Mouse (Mus musculus) thymus, postnatal 14 days (tissue): ENCODE data around the gene Lrig3.

Experiments used
- DNase-seq: peaks from one replicate; pipeline ENCODE4 v3.0.0; 2021

Lrig3 gene

DNA sequence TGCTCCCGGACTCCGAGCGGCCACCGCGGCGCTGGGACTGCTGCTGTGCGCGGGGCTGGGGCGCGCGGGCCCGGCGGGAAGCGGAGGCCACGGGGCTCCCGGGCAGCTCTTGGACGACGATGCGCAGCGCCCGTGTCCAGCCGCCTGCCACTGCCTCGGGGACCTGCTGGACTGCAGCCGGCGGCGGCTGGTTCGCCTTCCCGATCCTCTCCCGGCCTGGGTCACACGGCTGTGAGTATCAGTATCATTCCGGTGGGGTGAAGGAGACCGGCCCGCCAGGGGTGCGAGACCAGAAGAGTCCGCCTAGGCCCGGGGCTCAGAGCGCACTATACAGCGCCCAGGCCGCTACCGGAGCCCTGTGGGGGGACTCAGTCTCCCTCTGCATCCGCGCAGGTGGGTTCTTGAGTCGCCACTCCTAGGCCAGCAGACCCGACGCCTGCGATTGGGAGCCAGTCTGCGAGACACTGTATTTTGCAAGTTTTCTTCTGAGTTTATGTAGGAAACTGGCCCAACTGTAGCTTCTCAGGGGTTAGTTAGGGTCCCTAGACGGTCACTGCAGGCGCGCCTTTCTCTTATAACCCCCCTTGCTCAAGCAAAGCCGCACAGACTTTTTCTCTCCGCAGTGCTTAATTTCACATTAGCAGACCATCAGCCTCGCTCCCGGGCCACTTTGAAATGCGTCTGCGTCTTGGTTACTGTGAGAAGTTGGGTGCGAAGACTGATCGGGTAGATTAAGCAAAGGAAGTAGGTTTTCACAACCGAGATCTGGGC lies 698 bp downstream of the Lrig3 start:
- DNase-seq, result peak; percentile 3

DNA sequence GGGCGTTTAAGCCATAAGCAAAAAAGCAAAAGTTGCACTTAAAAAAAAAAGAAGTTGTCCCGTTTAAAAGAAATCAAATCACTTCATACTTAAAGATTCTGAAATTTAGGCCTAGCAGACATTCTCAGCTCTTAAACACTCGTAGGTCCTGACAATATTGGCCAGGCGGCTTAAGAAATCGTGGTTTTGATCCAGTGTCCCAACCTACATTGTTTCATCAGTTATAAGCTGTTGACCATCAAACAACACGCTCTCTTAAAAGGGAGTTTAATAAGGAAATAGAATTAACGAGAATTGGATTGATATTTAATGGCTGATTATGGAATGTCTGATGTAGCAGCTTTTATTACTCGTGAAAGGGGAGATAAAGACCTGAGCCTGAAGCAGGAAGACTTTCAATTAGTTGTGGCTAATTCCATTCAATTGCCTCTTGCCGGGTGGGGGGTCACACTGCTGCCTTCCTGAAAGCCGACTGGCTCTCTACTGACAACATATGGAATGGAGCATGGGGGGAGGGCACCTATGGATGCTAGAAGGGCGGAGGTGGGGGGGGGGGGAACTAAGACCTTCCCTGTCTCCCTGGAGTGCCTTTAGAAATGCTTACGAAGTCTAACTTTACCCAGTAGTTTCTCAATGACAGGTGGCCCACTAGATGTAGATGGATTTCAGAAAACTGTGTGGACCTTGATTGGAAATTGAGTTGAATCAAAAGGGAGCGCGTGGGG lies 1.6 kb downstream of the Lrig3 start:
- DNase-seq, result no peak

DNA sequence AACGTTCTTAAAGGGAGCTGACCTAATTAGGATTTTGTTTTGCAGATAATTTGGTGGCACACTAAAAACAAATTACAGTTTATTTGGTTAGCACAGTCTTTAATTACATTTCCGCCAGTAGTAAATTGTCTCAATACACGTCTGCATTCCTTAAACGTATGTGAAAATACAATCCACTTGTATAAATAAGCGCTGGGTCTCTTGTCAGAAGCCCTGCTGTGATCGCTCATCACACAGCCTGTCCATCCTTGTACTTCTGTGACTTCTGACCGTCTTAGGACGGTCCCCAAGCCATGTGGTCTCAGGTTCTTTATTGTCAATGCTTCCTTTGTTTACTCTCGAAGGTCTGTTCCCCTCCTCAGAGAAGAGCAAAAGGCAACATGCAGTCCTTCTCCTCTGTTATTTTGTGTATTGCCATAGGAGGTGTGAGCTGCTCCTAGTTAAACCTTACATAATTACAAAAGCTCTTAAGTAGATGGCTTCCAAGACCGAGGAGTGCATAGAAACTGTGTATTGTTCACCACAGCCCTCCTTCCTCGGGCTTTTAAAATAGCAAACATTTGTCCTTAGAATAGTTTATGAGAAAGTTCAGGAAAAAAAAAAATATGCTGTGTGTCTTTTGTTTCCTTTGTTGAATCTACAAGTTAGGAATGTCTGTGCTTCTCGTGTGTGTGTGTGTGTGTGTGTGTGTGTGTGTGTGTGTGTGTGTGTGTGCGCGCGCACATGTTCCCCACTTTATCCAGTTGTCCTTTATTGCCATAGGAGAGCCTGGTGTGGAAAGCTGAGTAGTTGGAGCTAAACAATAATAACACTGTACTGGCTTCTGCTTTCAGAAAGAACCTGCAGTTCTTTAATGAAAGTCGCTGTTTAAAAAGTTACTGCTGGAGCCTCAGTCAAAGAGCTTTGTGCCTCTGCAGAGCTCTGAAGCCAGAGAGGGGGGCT lies 2.5 kb downstream of the Lrig3 start:
- DNase-seq, result no peak

DNA sequence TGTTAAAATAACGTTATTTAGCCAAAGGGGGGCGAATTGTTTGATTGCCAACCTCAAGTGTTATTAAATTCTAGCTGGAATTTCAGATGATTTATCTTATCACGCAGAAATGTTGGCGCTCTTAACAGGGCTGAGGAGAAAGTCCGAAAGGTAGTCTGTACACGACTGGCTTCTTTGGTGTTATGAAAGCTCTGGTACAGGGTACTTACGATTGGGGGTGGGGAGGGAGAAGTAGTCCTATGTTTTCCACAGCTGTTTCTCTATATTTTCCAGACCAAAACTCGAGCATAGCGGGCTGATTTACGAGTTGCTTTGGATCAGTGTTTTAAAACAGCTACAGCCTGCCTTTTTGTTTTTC lies 3.1 kb downstream of the Lrig3 start:
- no peak for DNase-seq

DNA sequence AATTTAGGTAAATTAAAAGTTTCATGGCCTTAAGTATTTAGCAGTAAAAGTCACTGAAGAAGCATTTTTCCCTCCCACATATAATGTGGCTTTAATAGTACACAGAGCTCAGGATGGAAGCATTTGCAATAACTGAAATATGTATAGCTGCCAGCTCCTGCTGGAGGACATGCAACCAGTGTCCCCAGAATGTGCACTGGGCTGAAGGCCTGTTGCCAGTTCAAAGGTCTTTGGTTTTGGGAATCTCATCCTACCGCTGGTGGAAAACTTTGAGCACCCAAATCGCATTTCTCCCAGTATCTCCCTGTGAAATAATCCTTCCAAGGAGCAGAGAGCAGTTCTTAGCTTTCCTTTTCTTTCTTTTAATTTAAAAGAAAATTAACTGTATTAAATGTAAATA lies 4.1 kb downstream of the Lrig3 start:
- DNase-seq, result no peak

DNA sequence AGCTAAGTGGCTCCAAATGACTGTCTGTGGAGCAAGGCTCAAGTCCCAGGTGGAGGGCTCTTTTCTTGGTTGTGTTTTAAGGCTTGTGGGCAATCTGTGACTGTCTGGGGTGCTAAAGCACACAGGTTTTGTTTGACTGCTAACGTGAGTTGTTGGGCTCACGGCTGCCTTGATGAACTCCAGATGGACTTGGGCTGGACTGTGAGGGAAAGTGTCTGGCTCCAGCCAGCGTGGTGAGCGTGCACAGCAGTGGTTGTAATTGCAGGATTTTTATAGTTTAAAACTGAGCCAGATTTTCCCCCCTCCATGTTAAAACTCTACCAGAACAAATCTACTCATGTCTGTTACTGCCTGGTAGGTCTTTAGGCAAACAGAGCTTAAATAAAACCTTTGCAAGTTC lies 4.5 kb downstream of the Lrig3 start:
- no peak for DNase-seq

DNA sequence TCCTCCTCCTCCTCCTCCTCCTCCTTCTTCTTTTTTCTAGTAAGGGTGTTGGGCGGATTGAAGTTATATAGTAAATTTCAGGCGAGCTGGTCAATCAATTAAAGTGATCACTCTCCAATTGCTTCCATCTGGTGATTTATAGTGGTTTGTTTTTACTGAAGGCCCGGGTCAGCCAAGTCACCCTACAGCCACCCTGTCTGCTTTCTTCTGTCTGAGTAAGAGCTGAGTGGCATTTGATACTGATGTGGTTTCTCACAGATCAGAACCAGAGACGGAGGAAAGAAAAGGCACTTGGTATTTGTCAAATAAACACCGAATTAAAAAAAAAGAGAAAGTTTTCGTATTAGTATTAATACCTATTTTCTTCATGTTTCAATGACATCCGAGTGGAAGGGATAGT lies 7.8 kb downstream of the Lrig3 start:
- no peak for DNase-seq

DNA sequence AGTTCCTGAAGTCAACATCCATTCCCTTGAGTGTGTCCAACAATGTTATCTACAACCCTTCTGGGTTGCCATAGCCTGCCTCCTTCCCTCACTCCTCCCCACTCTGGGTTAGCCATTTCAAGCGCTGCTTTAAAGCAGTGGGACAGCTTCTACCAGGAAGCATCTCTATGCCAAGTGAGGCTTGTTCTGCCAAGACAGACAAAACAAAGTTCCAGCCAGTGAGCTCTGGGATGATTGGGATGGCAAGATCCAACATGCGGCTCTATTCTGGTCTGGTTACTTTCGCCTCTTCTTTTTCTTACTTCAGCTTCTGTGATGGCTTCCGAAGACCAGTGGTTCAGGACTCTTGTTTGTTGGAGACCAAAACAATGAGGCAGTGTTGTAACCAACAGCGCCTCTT lies 16.0 kb downstream of the Lrig3 start:
- DNase-seq, result no peak

DNA sequence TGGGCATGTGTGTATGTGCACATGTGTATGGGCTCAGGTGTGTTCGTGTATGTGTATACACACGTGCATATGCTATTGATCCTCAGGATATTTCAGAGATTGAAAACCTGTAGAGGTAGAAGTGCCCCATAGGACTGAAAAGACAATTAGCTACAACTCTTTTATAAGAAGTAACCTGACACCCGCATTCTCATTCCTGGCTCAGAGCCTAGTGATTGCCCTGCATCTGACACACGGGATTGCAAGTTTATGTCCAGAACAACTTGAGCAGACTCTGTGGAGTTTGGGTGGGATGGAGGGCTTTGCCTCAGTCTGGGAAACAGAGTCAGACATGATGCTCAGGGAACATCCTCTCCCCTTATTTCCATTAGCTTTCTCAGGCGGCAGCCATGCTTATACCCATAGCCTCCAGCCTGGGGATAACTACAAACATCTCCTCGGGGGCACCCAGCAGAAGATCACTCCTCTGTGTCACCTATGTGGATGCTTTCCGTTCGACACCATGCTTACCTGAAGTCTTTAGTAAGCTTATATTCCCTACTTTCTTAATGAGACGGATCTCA lies 18.6 kb downstream of the Lrig3 start:
- DNase-seq, result no peak

DNA sequence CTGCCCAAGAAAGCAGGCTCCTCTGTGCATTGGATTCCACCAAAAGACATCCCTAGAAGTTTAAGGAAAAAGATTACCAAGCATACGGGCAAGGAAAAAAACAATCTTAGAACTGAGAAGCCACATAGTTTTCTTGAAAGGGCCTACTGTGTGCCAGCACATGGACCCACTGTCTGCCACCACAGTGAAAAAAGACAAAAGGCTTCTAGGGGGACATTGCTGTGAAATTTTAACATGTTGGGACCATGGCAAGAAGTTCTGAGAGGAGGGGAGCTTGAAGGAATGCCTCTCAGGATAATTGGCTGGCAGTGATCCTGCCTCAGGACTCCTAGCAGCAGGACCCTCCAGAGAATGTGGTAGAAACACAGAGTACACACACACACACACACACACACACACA lies 19.8 kb downstream of the Lrig3 start:
- DNase-seq, result no peak

DNA sequence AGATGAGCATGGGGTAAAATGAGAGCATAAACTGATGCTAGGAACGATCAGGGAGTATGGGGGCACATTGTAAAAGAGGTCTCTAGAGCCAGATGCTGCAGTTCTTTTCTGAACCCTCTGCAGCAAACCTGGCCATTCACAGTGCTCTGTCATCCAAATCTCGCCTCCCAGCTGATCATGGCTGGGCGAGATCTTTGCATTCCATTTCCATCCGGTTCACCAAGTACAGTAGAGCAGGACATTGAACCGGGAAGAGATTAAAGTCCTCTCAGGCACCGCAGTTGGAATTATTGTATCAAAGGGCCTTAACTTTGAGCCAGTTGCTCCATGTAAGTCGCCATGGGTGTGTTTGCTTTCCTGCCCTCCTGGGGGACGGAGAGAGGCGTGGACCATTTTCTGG lies 20.5 kb downstream of the Lrig3 start:
- no peak for DNase-seq

DNA sequence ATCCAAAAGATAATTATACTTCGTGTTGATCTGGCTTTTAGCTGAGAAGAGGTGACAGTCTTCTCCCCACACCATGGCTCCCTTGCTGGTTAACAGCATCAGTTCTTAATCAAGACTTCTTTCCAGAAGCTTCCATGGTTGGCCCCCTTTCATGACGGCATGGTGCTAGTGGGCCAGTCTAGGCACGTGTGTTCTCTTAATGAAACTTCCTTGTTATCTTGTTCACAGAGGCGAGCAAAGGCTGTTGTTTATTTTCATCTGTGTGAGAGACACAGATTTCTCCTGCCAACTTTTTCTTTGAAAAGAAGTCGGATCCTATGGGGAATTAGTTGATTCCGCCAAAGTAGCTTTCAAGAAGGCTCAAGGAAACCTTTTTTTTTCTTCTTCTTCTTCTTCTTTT lies 21.3 kb downstream of the Lrig3 start:
- no peak for DNase-seq

DNA sequence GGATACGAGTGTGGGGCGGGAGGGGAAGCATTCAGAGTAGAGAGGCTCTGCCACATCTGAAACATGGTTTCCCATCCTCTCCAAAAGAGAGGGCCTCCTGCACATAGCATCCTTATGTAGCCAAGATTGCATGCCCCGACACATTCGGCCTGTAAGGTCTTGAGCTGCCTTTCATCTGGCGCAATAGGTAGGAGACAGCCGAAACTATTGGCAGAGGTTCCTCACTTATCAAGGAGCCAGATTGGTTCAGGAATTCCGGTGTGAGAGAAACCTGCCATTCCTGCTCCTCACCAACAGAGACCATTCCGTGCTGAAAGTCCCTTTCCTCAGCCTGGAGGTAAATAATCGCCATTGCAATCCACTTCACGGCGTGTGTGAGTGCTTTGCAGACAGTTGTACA lies 22.1 kb downstream of the Lrig3 start:
- DNase-seq, result no peak

DNA sequence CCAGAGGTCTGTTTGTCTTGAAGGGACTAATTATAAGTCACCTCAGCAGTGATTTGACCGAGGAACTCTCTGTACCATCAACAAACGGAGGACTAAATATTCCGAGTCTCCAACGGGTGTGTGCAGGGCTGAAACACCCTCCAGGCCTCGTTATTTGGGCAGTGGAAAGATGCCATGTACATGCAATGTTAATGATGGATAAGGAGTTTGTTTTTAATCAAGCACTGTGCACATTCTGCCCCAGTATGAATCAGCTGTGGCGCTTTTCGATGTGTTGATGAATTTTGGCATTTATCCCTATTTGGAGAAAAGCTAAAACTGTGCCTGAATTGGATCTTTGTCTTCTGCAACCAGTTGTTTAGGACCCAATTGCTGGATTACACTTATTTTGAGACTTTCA lies 23.9 kb downstream of the Lrig3 start:
- no peak for DNase-seq

DNA sequence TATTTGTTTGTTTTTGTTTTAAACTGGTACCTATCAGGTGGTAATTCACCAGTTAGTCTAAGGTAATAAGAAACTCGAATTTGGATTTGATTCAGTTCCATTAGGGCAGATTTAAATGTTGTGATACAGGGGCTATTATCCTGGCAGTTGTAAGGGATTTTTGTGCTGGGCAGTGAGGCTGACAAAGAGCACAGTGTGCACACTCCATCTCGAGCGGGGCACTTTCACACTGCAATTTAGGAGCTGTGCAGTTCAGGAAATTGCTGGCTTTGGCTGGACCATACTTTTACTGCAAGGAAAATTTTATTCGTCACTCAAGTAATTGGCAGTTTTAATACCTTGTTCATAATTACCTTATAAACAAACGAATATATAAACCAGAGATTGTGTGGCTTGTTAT lies 24.4 kb downstream of the Lrig3 start:
- DNase-seq, result no peak

DNA sequence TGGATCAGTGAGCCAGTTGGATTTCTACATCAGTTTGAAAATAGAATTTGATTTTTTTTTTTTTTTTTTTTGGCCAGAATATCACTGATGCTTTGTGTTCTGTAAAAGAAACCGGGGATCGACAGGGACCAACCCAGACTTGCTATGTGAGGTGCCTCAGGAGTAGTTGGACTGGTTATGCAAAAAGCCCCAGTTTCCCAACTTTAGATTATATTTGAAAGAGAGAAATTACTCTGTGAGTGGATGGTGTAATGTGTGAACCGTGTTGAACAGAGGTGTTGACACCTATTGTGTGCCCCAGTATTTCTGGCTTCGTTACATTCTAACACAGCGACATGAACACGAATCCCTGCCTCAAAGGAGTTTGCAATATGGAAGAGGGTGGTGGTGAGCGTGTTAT lies 25.9 kb downstream of the Lrig3 start:
- DNase-seq, result no peak

DNA sequence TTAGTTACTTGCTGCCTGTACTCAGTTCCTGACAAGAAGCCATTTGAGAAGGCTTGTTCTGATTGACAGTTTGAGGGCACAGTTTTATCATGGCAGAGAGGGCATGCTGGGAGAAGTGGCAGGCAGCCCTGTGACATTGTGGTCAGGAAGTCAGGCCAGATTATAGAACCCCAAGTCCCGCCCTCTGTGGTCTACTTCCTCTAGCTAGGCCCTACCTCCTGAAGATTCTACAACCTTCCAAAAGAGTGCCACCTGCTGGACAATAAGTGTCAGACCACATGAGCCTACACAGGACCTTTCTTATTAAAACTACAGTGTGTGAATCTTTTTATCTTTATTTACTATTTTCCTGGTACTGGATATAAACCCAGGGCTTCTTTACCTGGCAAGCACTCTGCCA lies 28.9 kb downstream of the Lrig3 start:
- peak; percentile 27 for DNase-seq

DNA sequence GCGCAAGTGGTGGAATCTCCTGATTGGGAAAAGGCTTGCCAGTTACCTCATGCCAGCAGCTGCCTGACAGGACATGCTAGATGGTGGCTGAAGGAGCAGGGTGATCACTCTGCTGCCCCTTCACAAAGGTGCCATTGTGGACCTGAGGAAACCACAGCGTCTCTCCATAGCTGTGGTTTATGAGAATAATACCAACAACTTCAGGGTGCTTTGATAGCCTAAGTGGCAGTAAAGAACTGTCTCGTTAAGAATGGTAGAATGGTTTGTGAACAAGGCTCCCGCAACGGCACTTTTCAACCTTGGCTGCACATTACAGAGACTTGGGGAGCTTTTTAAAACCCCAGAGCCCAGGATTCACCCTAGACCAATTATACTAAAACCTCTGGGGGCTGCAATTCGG lies 29.7 kb downstream of the Lrig3 start:
- no peak for DNase-seq

DNA sequence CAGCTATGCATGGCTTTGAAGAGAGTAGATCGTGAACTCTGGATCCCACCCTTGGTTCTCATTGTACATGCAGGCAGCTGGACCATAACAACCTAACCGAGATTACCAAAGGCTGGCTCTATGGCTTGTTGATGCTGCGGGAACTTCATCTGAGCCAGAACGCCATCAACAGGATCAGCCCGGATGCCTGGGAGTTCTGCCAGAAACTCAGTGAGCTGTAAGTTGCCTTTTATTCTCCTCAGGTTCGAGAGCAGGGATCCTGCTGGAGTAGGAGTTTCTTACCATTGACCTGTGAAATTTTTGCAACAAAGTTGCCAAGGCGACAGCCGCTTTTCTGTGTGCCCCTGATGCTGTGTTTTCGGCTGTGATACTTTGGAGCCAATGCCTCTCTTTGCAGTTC lies 31.0 kb downstream of the Lrig3 start:
- no peak for DNase-seq

DNA sequence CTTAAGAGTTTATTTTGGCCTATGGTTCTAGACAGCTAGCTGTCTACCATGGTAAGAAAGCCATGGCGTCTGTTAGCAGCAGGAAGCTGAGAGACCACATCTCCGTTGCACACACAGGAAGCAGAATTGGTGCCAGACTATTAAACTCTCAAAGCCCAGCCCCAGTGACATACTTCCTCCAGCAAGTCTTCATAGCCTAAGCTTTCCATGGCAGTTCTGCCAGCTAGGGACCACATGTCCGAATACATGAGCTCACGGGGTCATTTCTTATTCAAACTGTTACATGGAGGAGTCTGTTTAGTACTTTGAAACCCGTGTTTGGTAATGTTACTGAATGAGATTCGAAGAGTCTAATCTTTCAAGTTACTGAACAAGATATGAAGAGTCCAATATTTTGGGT lies 33.6 kb downstream of the Lrig3 start:
- no peak for DNase-seq

DNA sequence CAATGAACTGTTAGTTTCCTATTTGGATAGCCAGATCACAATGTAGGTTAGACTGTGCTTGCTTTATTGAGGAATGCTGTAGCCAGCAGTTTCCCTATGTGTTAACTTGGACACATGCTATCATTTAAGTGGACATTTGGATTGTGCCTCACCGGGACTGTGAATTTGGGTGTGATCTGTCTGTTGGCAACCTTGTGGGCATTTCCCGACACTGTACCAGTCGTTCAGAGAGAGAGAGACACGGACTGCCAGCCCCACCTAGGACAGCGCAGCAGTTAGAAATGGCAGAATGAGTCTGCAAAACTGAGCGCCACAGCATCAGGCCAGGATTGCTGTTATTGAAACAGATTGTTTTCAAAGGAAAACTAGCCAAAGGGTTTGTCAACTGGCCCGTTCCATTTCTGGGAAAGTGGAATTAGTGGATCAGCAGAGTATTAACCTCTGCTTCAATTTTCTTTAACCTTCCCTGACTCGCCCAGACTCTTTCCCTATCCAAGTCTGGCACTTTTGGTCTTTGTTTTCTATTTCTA lies 35.0 kb downstream of the Lrig3 start:
- no peak for DNase-seq

DNA sequence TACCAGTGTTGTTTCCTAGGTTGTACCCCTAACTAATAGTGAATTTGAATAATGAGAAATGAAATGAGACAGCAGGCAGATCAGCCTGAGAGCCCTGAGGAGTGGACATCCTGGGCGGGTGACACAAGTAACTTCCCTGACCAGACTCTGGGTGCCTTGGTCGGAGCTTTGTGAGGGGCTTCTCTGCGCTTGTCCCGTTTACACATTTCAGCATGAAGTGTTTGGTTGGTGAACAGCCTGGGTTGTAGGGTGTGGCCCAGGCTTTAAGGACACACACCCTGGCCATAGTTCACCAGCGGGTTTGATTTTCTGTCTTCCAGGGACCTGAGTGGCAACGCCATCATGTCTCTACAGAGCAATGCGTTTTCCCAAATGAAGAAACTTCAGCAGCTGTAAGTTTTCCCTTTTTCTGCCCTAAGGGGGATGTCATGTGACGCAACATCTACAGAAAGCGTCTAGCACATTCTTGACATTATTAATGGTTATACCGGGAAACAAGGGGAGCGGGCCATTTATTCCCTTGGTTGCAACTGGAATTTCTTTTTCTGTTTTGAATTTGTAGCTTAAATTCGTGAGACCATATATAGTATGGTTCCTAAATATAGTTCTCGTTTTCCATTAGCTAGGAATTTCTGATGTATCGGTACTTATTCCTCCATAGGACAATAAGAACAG lies 36.2 kb downstream of the Lrig3 start:
- no peak for DNase-seq
